Mouse (Mus musculus) liver (tissue): Measurements from ENCODE around the gene Cyp4a12b.
"Not testable (repeated sequence)": the region's sequence is repeated elsewhere in the genome, so short reads cannot be mapped to it uniquely, and the experiment has no call there.

ENCODE experiments used
- DNase-seq: peaks from one replicate; pipeline ENCODE4 v3.0.0-alpha.2; 2020; ENCODE audit warnings: mixed read lengths

The Cyp4a12b gene

DNA sequence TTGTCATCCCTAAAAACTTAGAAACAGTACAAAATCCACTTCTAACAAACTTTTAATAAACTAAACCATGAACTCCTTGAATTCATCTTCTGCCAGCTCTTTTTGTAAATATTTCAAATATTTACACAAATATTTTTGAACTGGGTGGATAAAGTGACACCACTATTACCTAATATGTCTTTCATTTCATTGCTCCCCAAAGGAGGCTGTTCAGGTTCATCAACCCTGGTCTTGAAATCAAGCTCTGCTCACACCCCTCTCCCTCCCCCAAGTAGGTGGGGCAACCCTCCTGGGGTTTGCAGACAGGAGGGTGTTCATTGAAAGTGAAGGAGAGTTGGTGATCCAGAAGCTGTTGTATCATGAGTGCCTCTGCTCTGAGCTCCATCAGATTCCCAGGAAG is at the start of gene Cyp4a12b:
Cyp4a12b (plus strand) TSS at position 301 of the 400 bp plus-strand sequence.
- not testable (repeated sequence) for DNase-seq

DNA sequence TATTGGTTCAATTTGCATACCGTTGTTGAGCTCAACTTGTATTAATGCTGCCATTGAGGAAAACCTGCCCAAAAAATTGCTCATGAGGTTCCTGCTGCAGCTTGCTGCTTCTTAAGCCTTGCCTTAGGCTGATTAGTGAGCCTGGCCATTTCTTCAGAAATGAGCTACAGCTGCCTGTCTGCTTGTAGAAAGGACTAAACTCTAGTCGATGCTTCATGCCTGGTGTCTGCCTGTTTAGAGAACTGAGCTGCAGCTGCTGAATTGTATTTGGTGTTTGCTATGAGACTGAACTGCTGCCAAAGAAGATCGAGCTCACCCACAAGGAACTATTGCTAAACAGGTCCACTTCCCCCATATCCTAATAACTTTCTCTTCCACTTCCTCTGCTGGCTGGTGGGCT is 45.8 kb upstream of the Cyp4a12b start:
- DNase-seq, result not testable (repeated sequence)

DNA sequence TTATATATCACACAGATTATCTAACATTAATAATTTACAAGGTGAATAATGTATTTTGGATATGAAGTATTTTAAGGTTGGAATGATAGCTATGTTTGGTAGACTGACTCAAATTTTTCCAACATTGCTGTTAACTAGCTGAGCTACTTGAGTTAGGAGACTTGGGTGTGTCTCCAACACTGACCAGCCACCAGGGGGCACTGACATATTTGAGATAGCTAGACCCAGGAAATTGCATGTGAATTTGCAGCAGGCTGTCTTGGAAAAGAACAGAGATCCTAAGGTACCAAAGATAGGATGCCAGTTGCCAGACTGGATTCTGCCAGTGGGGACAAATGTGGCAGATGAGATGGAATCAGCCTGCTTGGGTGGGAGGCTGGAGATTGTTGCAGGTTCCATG is 43.4 kb upstream of the Cyp4a12b start:
- DNase-seq, result not testable (repeated sequence)

DNA sequence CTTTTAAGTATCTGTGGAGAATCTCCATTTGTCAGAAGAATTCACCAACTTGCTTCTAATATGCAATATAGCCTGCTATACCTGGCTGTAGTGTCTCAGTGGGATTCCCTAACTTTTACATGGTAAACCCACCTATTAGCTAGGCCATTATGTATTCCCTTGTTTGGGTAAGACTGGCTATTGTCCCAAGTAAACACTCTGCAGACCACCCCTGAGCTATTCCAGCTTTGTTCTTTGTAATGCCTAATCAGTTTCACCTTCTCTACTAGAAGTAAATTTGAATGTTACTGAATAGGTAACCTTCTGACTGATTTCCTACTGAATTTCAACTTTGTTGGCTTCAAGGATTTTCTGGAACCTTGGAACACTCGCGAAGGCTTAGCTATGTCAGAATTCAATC is 15.2 kb upstream of the Cyp4a12b start:
- DNase-seq, result not testable (repeated sequence)

DNA sequence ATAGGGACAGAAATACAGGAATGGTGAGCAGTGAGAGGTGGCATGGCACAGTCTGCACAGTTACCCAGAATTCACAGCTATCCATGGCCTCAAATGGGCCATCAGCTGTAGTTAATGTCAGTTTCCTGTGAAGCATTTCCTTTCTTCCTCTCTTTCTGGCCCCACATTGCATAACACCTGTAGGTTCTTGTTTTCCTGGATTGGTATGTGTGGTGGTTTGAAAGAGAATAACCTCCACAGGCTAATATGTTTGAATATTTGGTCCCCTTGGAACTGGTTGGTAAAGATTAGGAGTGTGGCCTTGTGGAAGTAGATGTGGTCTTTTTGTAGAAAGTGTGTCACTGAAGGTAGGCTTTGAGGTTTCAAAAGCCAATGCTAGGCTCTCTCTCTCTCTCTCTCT is 14.5 kb upstream of the Cyp4a12b start:
- DNase-seq, result not testable (repeated sequence)

DNA sequence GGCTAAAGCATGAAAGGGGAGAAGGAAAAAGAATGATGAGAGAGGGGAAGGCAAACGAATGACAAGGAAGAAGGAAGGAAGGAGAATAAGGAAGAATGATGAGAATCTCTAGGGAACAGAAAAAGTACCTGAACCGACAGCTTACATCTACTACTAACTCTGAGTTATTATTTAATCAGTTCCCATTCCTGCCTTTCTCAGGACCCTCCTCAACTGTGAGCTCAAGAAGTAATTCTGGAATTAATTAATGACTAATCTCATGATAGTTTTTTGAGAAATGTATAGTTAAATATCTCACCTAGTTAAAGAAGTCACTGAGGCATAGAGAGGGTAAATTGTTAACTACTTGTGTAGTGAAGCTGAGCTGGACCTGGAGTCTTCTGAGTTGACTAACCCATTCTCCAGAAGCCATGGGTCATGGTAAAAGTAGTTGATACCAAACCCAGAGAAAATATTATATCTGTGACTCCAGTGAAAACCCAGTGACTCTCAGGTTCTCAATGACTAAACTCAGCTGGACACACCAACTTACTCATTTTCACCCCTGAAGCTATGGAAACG is 39.2 kb downstream of the Cyp4a12b start:
- DNase-seq, result no peak

DNA sequence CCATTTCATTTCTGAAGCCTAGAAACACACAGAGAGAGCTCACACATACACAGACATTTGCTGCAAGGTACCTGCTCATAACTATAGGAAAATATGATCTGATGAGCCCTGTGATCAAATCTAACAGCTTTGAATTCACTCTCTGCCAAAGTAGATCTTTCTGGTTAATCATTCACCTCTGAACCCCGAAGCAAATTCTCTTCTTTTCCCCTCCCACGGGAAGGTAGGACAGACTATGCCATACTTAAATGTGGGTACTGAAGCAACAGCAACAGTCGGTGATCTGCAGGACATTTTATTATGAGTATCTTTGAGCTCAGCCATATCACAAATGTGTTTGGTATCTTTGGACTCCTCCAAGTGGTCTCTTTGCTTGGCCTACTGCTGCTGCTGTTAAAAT is 40.9 kb downstream of the Cyp4a12b start, which contains the start of gene Cyp4a30b:
Cyp4a30b (plus strand) TSS at position 301 of the 400 bp plus-strand sequence.
- DNase-seq, result no peak

DNA sequence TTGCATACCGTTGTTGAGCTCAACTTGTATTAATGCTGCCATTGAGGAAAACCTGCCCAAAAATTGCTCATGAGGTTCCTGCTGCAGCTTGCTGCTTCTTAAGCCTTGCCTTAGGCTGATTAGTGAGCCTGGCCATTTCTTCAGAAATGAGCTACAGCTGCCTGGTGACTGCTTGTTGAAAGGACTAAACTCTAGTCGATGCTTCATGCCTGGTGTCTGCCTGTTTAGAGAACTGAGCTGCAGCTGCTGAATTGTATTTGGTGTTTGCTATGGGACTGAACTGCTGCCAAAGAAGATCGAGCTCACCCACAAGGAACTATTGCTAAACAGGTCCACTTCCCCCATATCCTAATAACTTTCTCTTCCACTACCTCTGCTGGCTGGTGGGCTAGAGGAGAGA is 62.2 kb downstream of the Cyp4a12b start:
- not testable (repeated sequence) for DNase-seq

DNA sequence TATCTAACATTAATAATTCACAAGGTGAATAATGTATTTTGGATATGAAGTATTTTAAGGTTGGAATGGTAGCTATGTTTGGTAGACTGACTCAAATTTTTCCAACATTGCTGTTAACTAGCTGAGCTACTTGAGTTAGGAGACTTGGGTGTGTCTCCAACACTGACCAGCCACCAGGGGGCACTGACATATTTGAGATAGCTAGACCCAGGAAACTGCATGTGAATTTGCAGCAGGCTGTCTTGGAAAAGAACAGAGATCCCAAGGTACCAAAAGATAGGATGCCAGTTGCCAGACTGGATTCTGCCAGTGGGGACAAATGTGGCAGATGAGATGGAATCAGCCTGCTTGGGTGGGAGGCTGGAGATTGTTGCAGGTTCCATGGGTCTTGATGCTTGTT is 64.6 kb downstream of the Cyp4a12b start:
- not testable (repeated sequence) for DNase-seq

DNA sequence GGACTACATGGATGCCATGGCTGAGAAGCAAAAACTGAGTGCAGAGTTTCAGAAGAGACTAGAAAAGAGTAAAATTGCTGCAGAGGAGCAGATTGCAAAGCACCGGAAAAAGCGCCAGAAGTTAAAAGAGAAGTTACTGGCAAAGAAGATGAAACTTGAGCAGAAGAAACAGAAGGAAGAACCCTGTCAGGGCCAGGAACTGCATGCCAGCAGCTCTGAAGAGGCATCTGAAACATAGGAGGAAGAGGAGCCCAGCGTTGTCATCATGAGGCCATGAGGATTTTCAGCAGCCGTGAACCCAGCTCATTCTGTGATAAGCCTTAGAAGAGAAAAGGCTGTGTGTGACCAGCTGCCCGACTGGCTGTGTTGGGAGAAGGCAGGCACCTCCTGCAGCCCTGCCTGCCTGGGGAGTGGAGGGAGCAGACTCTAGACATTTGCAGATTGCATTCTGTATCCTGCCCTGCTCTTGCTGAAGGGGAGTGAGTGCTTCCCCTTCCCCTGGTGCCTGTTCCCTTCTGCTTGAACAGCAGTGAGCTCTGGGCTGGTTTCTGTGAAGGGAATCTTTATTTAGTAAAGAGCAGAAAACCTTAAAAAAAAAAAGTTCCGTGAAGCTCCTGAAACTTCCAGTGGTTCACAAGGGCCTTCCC is 69.7 kb downstream of the Cyp4a12b start:
- DNase-seq, result no peak
